In genomic region chr4:23601426-23602293, GRCm38 (mm10) we compare ENCODE assay signal across 9 mouse cellular contexts.
DNase-seq lines count a peak whose midpoint lies in the region; ATAC-seq lines count a peak whose summit lies in the region.
"Had no signal": no experiment of that assay in that cellular context is flagged by ENCODE, and none has a peak within 500 bp of the region (broad histone marks: within the 10 kb centered on the region; RNA-seq: fewer than 3 reads in every experiment).

No protein-coding gene starts in this region.

- no peaks in the 10 kb centered on the region for H3K27me3 ChIP-seq in forebrain, embryonic 16.5 days (replicated peaks; ENCODE audit: control insufficient read depth, insufficient read depth, low read length)
- no peaks in the 10 kb centered on the region for H3K27me3 ChIP-seq in midbrain, embryonic 11.5 days (ENCODE audit: control insufficient read depth, insufficient read depth, low read length)

- peak overlapping the region; percentile 51 for H3K9ac ChIP-seq in forebrain, embryonic 16.5 days (replicated peaks; ENCODE audit: low read depth, low read length)
- peak overlapping the region; percentile 36; the same call in 1 of the 2 replicates for H3K9ac ChIP-seq in midbrain, embryonic 11.5 days (ENCODE audit: low read length)

- H3K4me3 ChIP-seq in forebrain, embryonic 16.5 days (replicated peaks; ENCODE audit: low read length): peak overlapping the region; percentile 40
- H3K4me3 ChIP-seq in midbrain, embryonic 11.5 days (ENCODE audit: low read depth, low read length): peak overlapping the region; percentile 9

- DNase-seq in embryo, embryonic 10 days (ENCODE audit: low spot score): peak; percentile 19
- no peak for DNase-seq in embryo, embryonic 9.5 days (ENCODE audit: extremely low spot score)
- peak; percentile 88 for DNase-seq in Muller cell, postnatal 12 days (ENCODE audit: inconsistent ontology term)
- DNase-seq in midbrain, embryonic 11.5 days (ENCODE audit: low spot score, missing footprints): peak; percentile 94
- DNase-seq in spleen, postnatal 14 days (ENCODE audit: low spot score in 2 of 2): no peak
- no peak for DNase-seq in urinary bladder, postnatal 36 days (ENCODE audit: low spot score in 2 of 2)
- DNase-seq in cerebellum, adult 9-11 months: no peak
- DNase-seq: thymus, postnatal 4 days had no signal

- ATAC-seq in forebrain, embryonic 16.5 days: peak; percentile 83
- peak; percentile 79 for ATAC-seq in midbrain, embryonic 11.5 days (ENCODE audit: low FRiP score)

- 4% methylated on average over 13 of the region's 13 CpGs for WGBS in forebrain, embryonic 16.5 days
- WGBS in midbrain, embryonic 11.5 days: 12% methylated on average over 13 of the region's 13 CpGs

- no peaks in the 10 kb centered on the region for H3K9me3 ChIP-seq in forebrain, embryonic 16.5 days (ENCODE audit: control insufficient read depth, low read length)
- no peaks in the 10 kb centered on the region for H3K9me3 ChIP-seq in midbrain, embryonic 11.5 days (ENCODE audit: control insufficient read depth, low read length)

- H3K27ac ChIP-seq in forebrain, embryonic 16.5 days (ENCODE audit: low read length): peak overlapping the region; percentile 80
- H3K27ac ChIP-seq in midbrain, embryonic 11.5 days (ENCODE audit: low read depth, low read length): peak overlapping the region; percentile 74

- no peaks in the 10 kb centered on the region for H3K36me3 ChIP-seq in forebrain, embryonic 16.5 days (ENCODE audit: control insufficient read depth, insufficient read depth)
- H3K36me3 ChIP-seq in midbrain, embryonic 11.5 days (ENCODE audit: control insufficient read depth, insufficient read depth, low read length): no peaks in the 10 kb centered on the region

- peaks cover 18% of the 10 kb centered on the region for H3K4me1 ChIP-seq in forebrain, embryonic 16.5 days (replicated peaks; ENCODE audit: control insufficient read depth, insufficient read depth, low read length)
- H3K4me1 ChIP-seq in midbrain, embryonic 11.5 days (ENCODE audit: control insufficient read depth, insufficient read depth, low read length): peaks cover 17% of the 10 kb centered on the region; the same call in 1 of the 2 replicates

- H3K4me2 ChIP-seq in forebrain, embryonic 16.5 days (ENCODE audit: low read length): peak overlapping the region; percentile 53
- peak overlapping the region; percentile 36 for H3K4me2 ChIP-seq in midbrain, embryonic 11.5 days

Comparison
In these comparisons a context has a peak if more than half of its experiments do, and no peak if none do; other contexts are left out.
1. DNase-seq: peak in embryo, embryonic 10 days (single experiment), Muller cell, postnatal 12 days (single experiment) and midbrain, embryonic 11.5 days (single experiment); none in embryo, embryonic 9.5 days (single experiment), spleen, postnatal 14 days (0 of 2), urinary bladder, postnatal 36 days (0 of 2) and cerebellum, adult 9-11 months (single experiment).